27 mouse cellular contexts compared by ENCODE assay signal in genomic region chr2:79410903-79411255, GRCm38 (mm10). TPM values are rescaled to one million over a fixed set of nuclear protein-coding genes. Genes with fewer than 3 reads are reported as not detected.
A peak's percentile ranks its signal among the peaks of the same experiment; 100 is the strongest.
DNase-seq lines count a peak whose midpoint lies in the region; ATAC-seq and TF ChIP-seq lines count a peak whose summit lies in the region.
"Had no signal": no experiment of that assay in that cellular context is flagged by ENCODE, and none has a peak within 500 bp of the region (broad histone marks: within the 10 kb centered on the region; RNA-seq: fewer than 3 reads in every experiment).

No protein-coding gene starts in this region.

- H3K4me2 ChIP-seq in liver, postnatal 0 days (ENCODE audit: low read depth, low read length): no peak overlapping the region
- H3K4me2 ChIP-seq: forebrain, embryonic 15.5 days; heart, embryonic 12.5 days; liver, embryonic 11.5 days; midbrain, embryonic 13.5 days had no signal

- no peak overlapping the region for H3K4me3 ChIP-seq in liver, postnatal 0 days (ENCODE audit: low read depth, low read length)
- H3K4me3 ChIP-seq: embryonic facial prominence, embryonic 10.5 days; forebrain, embryonic 15.5 days; heart, embryonic 12.5 days; megakaryocyte, embryonic 14.5 days; midbrain, embryonic 13.5 days had no signal

- no peaks in the 10 kb centered on the region for H3K9me3 ChIP-seq in liver, postnatal 0 days (ENCODE audit: low read length)
- H3K9me3 ChIP-seq: embryonic facial prominence, embryonic 10.5 days; forebrain, embryonic 15.5 days; heart, embryonic 12.5 days; megakaryocyte, embryonic 14.5 days; midbrain, embryonic 13.5 days had no signal

- ATAC-seq in liver, postnatal 0 days: no peak
- ATAC-seq: CD4-positive, CD25-positive, alpha-beta regulatory T cell, adult 4 months; forebrain, embryonic 15.5 days; midbrain, embryonic 13.5 days had no signal

- no peaks in the 10 kb centered on the region for H3K27me3 ChIP-seq in liver, postnatal 0 days (ENCODE audit: insufficient read depth, low read length)
- H3K27me3 ChIP-seq: forebrain, embryonic 15.5 days; heart, embryonic 12.5 days; midbrain, embryonic 13.5 days had no signal

- no peak overlapping the region for H3K27ac ChIP-seq in liver, postnatal 0 days (ENCODE audit: low read depth)
- H3K27ac ChIP-seq: embryonic facial prominence, embryonic 10.5 days; forebrain, embryonic 15.5 days; midbrain, embryonic 13.5 days; stomach, postnatal 0 days had no signal

- DNase-seq in heart, adult 11 months: peak; percentile 49
- no peak for DNase-seq in heart, postnatal 36 days
- peak; percentile 88 for DNase-seq in brain, adult 2 months (ENCODE audit: low read depth, low spot score)
- peak; percentile 64 for DNase-seq in cerebellum, adult 8-10 months
- peak; percentile 55 to 70 for DNase-seq in cerebellum, postnatal 36 days
- DNase-seq in liver, postnatal 0 days: no peak
- no peak for DNase-seq in lung, postnatal 25 days (ENCODE audit: low spot score)
- DNase-seq: adrenal gland, postnatal 25 days; gastrocnemius, postnatal 10 days; heart, adult 18-20 months; heart, postnatal 10 days; layer of hippocampus, postnatal 36 days; lung, adult 18-20 months; lung, postnatal 14 days; right cerebral cortex, postnatal 14 days; thymus, adult 2 months; thymus, postnatal 4 days had no signal

- no peaks in the 10 kb centered on the region for H3K4me1 ChIP-seq in liver, postnatal 0 days (ENCODE audit: insufficient read depth)
- H3K4me1 ChIP-seq: forebrain, embryonic 15.5 days; megakaryocyte, embryonic 14.5 days had no signal

- intact Hi-C loops in heart, postnatal 36 days (cut with DNase I): no loop called here

- no peaks in the 10 kb centered on the region for H3K36me3 ChIP-seq in liver, postnatal 0 days (replicated peaks; ENCODE audit: insufficient read depth, low read length)
- H3K36me3 ChIP-seq: embryonic facial prominence, embryonic 10.5 days; forebrain, embryonic 15.5 days; heart, embryonic 12.5 days; midbrain, embryonic 13.5 days had no signal

- 73% methylated on average over 3 of the region's 3 CpGs for WGBS in liver, postnatal 0 days (ENCODE audit: insufficient replicate concordance)

- TF ChIP-seq CTCF in liver, postnatal 0 days (IDR thresholded peaks at IDR 0.05; ENCODE audit: low read depth): no peak

- H3K9ac ChIP-seq in liver, postnatal 0 days (replicated peaks): no peak overlapping the region
- H3K9ac ChIP-seq: forebrain, embryonic 15.5 days; heart, embryonic 12.5 days; midbrain, embryonic 13.5 days had no signal

- TF ChIP-seq EP300 in liver, postnatal 0 days (IDR thresholded peaks at IDR 0.05; ENCODE audit: low read depth): no peak

RNA-seq across cellular contexts. Expression of gene Neurod1, which starts 45.7 kb away (rescaled TPM):
- total RNA-seq in heart, postnatal 36 days (2021): not detected
- not detected in 2 replicates for polyA plus RNA-seq in liver, postnatal 0 days (2015; fragmentation: Nextera tagmentation; extraction: Ambion mirVana)
- total RNA-seq: adrenal gland, postnatal 25 days; common myeloid progenitor, adult 5-6 weeks; gastrocnemius, postnatal 10 days; heart, adult 18-20 months; heart, postnatal 10 days; monocyte, adult 5-6 weeks had no signal
- polyA plus RNA-seq: CD4-positive, CD25-positive, alpha-beta regulatory T cell, adult 4 months; heart, embryonic 12.5 days; thymus, adult 2 months had no signal

RNA-seq across cellular contexts. Expression of gene Cerkl, which starts 45.7 kb away (rescaled TPM):
- under 1 TPM; 0.76 to 0.97 TPM for total RNA-seq in heart, postnatal 36 days (2021)
- polyA plus RNA-seq in liver, postnatal 0 days (2015; fragmentation: Nextera tagmentation; extraction: Ambion mirVana): 5.9 and 6.6 TPM in 2 replicates
- polyA plus RNA-seq: heart, embryonic 12.5 days had no signal

Comparison
In these comparisons a context has a peak if more than half of its experiments do, and no peak if none do; other contexts are left out.
1. DNase-seq: peak in heart, adult 11 months (single experiment), brain, adult 2 months (single experiment), cerebellum, adult 8-10 months (single experiment) and cerebellum, postnatal 36 days (2 of 2); none in heart, postnatal 36 days (0 of 2), liver, postnatal 0 days (single experiment) and lung, postnatal 25 days (single experiment).